Mouse (Mus musculus) CD4-positive helper T cell, adult 2 months (primary cell): ENCODE results near the gene Olfr77.

ENCODE experiments used
- DNase-seq: peaks from one replicate; pipeline ENCODE4 v3.0.0-alpha.2; 2012; ENCODE audit warnings: low read depth, missing footprints, low spot score

Olfr77 gene

DNA sequence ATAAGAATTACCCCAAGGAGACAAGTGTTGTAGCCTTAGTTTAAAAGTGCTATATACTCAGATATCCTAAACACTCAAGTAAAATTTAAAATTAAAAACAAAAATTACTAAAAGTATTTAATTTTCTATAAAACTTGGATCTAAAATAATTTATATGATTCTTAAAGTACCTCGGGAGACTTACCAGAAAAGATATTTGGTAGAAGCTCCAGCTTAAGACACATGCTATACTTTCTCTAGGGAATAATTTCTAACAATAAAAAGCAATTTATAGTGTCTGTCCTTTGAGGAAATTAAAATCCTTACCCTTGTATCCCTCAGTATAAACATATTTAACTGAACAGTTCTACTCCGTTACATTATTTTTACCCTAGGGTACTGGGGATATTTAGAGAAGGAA is at the start of gene Olfr77:
Gene Olfr77, plus strand, starts transcription at position 301 of the 400 bp plus-strand sequence.
- no peak for DNase-seq

DNA sequence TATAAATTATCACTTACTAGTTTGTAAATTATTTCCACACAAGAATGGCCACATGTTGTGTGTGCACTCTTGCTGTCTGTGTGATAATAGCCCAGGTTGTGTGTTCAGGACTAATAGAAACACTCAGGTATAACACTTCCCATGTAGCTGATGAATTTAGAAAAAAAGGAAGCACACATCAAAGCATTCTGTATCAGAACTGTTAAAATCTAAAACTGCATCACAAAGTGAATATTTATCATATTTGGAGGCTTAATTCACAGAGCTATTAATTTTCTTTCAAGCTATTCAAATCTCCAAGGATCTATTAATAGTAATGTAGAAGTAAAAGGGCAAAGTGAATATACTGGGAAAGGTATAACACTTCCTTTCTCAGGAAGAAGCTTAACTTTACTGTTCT is 28.8 kb upstream of the Olfr77 start, which contains the start of gene Olfr862:
Gene Olfr862, minus strand, starts transcription at position 101 of the 400 bp plus-strand sequence.
- DNase-seq: no peak

DNA sequence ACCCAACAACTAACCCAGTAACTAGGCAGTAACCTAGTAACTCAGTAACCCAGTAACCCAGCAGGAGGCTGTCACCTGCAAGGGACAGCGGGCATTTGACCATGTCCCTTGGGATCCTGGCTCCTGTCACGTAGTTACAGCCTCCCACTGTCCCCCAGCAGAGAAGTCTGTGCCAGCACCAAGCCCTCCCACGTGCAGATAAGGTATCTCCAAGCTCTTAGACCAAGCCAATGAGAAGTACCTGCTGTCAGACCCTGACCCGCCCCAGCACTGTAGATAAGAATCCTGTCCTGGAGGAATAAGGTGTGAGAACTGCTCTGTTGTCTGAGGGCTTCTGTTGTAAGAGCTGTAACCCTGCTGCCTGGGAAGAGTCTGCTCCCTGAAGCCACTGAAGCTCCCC is 5.5 kb upstream of the Olfr77 start:
- DNase-seq: no peak
